Mouse (Mus musculus) midbrain, embryonic 15.5 days (tissue): Measurements from ENCODE around the gene Hba-a2. TPM values are rescaled to one million over a fixed set of nuclear protein-coding genes. Genes with fewer than 3 reads are reported as not detected.
"Not testable (repeated sequence)": the region's sequence is repeated elsewhere in the genome, so short reads cannot be mapped to it uniquely, and the experiment has no call there.

Source experiments
- ATAC-seq: fragments of 200-750 bp; cut with Nextera tagmentation; replicated peaks from 2 replicates; pipeline ENCODE4 v1.8.0; 2017; ENCODE audit warnings: moderate TSS enrichment
- H3K27ac ChIP-seq: fragments of 300-500 bp; sonication (generic); 2 replicates; pipeline ENCODE4 v1.5.1; 2015; ENCODE audit warnings: mild to moderate bottlenecking, inconsistent platforms
- H3K27me3 ChIP-seq: fragments of 300-500 bp; sonication (generic); replicated peaks from 2 replicates; pipeline ENCODE4 v1.6.1; 2015; ENCODE audit warnings: inconsistent platforms
- H3K36me3 ChIP-seq: fragments of 300-500 bp; sonication (generic); replicated peaks from 2 replicates; pipeline ENCODE4 v1.6.1; 2015; ENCODE audit warnings: inconsistent platforms
- H3K4me1 ChIP-seq: fragments of 300-500 bp; sonication (generic); 2 replicates; pipeline ENCODE4 v1.6.1; 2015; ENCODE audit warnings: inconsistent platforms
- H3K4me2 ChIP-seq: fragments of 300-500 bp; sonication (generic); 2 replicates; pipeline ENCODE4 v1.6.1; 2015; ENCODE audit warnings: inconsistent platforms, mild to moderate bottlenecking, moderate library complexity
- H3K4me3 ChIP-seq: fragments of 300-500 bp; sonication (generic); 2 replicates; pipeline ENCODE4 v1.5.1; 2015; ENCODE audit warnings: mild to moderate bottlenecking, inconsistent platforms
- H3K9ac ChIP-seq: fragments of 300-500 bp; sonication (generic); 2 replicates; pipeline ENCODE4 v1.6.1; 2015; ENCODE audit warnings: mild to moderate bottlenecking, inconsistent platforms
- H3K9me3 ChIP-seq: fragments of 300-500 bp; sonication (generic); 2 replicates; pipeline ENCODE4 v1.6.1; 2016; ENCODE audit warnings: inconsistent platforms
- WGBS: fragments of 180-500 bp; shearing (Covaris S2); methylation state at CpG from one replicate; pipeline ENCODE4 v1.1.7; 2015; ENCODE audit warnings: mixed read lengths; 5-methylcytosine and 5-hydroxymethylcytosine counted together
- polyA plus RNA-seq: library from polyadenylated mRNA; unstranded; fragments of >200 nt; fragmentation: Nextera tagmentation; extraction: Ambion mirVana; gene quantifications from 2 replicates; pipeline ENCODE4 v1.2.1, GENCODE M21; 2015

Gene Hba-a2
- polyA plus RNA-seq, 1 experiment from 2014 or later, result 6,359 TPM

- H3K4me3 ChIP-seq, result peak within 1 kb of the TSS; percentile 33
- 19% methylated on average over 31 of the region's 33 CpGs for WGBS
- not testable (repeated sequence) for H3K27ac ChIP-seq, H3K27me3 ChIP-seq, H3K36me3 ChIP-seq, H3K4me1 ChIP-seq, H3K9me3 ChIP-seq
- H3K4me2 ChIP-seq, result peak within 1 kb of the TSS; percentile 51
- H3K9ac ChIP-seq, result peak within 1 kb of the TSS; percentile 35; the same call in 1 of the 2 replicates
- peak; percentile 89 for ATAC-seq
Observed at GRCm38 (mm10) chr11:32286695-32287492, 9.4 kb upstream of the Hba-a2 start, which contains the start of gene Hbq1b. Hbq1b (plus strand) TSS chr11:32286965.

GRCm38 (mm10) chr11:32287493-32287825 is 8.8 kb upstream of the Hba-a2 start:
- 0 out of 2 replicates have a peak, but pooled peaks cover 5% of the 10 kb centered on the region for H3K27me3 ChIP-seq
- H3K9ac ChIP-seq, result no peak overlapping the region
- H3K4me3 ChIP-seq, result no peak overlapping the region
- no peaks in the 10 kb centered on the region for H3K4me1 ChIP-seq
- H3K27ac ChIP-seq, result no peak overlapping the region
- H3K4me2 ChIP-seq, result peak overlapping the region; percentile 51; the same call in 1 of the 2 replicates
- 68% methylated on average over 9 of the region's 9 CpGs for WGBS
- ATAC-seq, result no peak
- no peaks in the 10 kb centered on the region for H3K9me3 ChIP-seq
- H3K36me3 ChIP-seq, result no peaks in the 10 kb centered on the region

- H3K36me3 ChIP-seq, H3K4me2 ChIP-seq, H3K27ac ChIP-seq, H3K9ac ChIP-seq, ATAC-seq, H3K27me3 ChIP-seq, H3K9me3 ChIP-seq, H3K4me1 ChIP-seq, H3K4me3 ChIP-seq: not testable (repeated sequence)
- 89% methylated on average over 4 of the region's 4 CpGs for WGBS
Observed at GRCm38 (mm10) chr11:32292819-32293218, 3.5 kb upstream of the Hba-a2 start.

GRCm38 (mm10) chr11:32293479-32293878 is 2.8 kb upstream of the Hba-a2 start:
- H3K9ac ChIP-seq, H3K4me3 ChIP-seq, H3K27me3 ChIP-seq, H3K27ac ChIP-seq, H3K4me2 ChIP-seq, H3K9me3 ChIP-seq, H3K36me3 ChIP-seq, H3K4me1 ChIP-seq, ATAC-seq: not testable (repeated sequence)
- WGBS, result 85% methylated on average over 3 of the region's 3 CpGs

- not testable (repeated sequence) for H3K9ac ChIP-seq
Observed at GRCm38 (mm10) chr11:32297417-32297816, 1.1 kb downstream of the Hba-a2 start.

GRCm38 (mm10) chr11:32297866-32298531 is 1.7 kb downstream of the Hba-a2 start:
- Histone ChIP-seq H3K9ac (no peak overlapping the region), H3K27me3 (no peaks in the 10 kb centered on the region), H3K9me3 (no peaks in the 10 kb centered on the region), H3K36me3 (no peaks in the 10 kb centered on the region), H3K27ac (no peak overlapping the region), H3K4me2 (no peak overlapping the region), H3K4me3 (no peak overlapping the region), H3K4me1 (no peaks in the 10 kb centered on the region; the same call in 1 of the 2 replicates)
- WGBS, result 89% methylated on average over 1 of the region's 1 CpGs
- no peak for ATAC-seq

More at GRCm38 (mm10) chr11:32297417-32297816, 1.1 kb downstream of the Hba-a2 start:
- ATAC-seq, H3K4me2 ChIP-seq, H3K4me3 ChIP-seq, H3K9me3 ChIP-seq, H3K27ac ChIP-seq, H3K27me3 ChIP-seq, H3K36me3 ChIP-seq, H3K4me1 ChIP-seq: not testable (repeated sequence)
- WGBS, result 45% methylated on average over 2 of the region's 2 CpGs

- Histone ChIP-seq H3K36me3 (no peaks in the 10 kb centered on the region), H3K27ac (no peak overlapping the region), H3K4me1 (no peaks in the 10 kb centered on the region; the same call in 1 of the 2 replicates), H3K4me2 (no peak overlapping the region), H3K4me3 (no peak overlapping the region), H3K9me3 (no peaks in the 10 kb centered on the region), H3K27me3 (no peaks in the 10 kb centered on the region), H3K9ac (no peak overlapping the region)
- 98% methylated on average over 2 of the region's 2 CpGs for WGBS
- no peak for ATAC-seq
Observed at GRCm38 (mm10) chr11:32298532-32298918, 2.2 kb downstream of the Hba-a2 start.

GRCm38 (mm10) chr11:32299865-32300264 is 3.6 kb downstream of the Hba-a2 start, which contains the start of gene Hbq1a:
Hbq1a (plus strand) TSS chr11:32300069.
- peak; percentile 72; the same call in 1 of the 2 replicates for ATAC-seq
- not testable (repeated sequence) for H3K27ac ChIP-seq, H3K4me1 ChIP-seq, H3K9me3 ChIP-seq, H3K27me3 ChIP-seq, H3K9ac ChIP-seq, H3K36me3 ChIP-seq
- Histone ChIP-seq H3K4me3 (peak within 1 kb of the TSS; percentile 33), H3K4me2 (peak within 1 kb of the TSS; percentile 51)
- WGBS, result 5% methylated on average over 16 of the region's 16 CpGs

- H3K9ac ChIP-seq, result no peak overlapping the region
- H3K27me3 ChIP-seq, result no peaks in the 10 kb centered on the region
- 55% methylated on average over 14 of the region's 17 CpGs for WGBS
- H3K4me3 ChIP-seq, result peak overlapping the region; percentile 33
- no peak overlapping the region for H3K27ac ChIP-seq
- H3K4me2 ChIP-seq, result peak overlapping the region; percentile 51
- ATAC-seq, result peak; percentile 65; the same call in 1 of the 2 replicates
- H3K36me3 ChIP-seq, result no peaks in the 10 kb centered on the region
- H3K4me1 ChIP-seq, result no peaks in the 10 kb centered on the region; the same call in 1 of the 2 replicates
- H3K9me3 ChIP-seq, result no peaks in the 10 kb centered on the region
Observed at GRCm38 (mm10) chr11:32300279-32301267, 4.3 kb downstream of the Hba-a2 start.

- Histone ChIP-seq H3K27me3 (no peaks in the 10 kb centered on the region), H3K4me3 (no peak overlapping the region), H3K4me2 (no peak overlapping the region), H3K9me3 (no peaks in the 10 kb centered on the region), H3K36me3 (no peaks in the 10 kb centered on the region), H3K9ac (no peak overlapping the region), H3K4me1 (no peaks in the 10 kb centered on the region; the same call in 1 of the 2 replicates), H3K27ac (no peak overlapping the region)
- 82% methylated on average over 1 of the region's 1 CpGs for WGBS
- ATAC-seq, result no peak
Observed at GRCm38 (mm10) chr11:32301506-32301905, 5.2 kb downstream of the Hba-a2 start.

- Histone ChIP-seq H3K4me3 (no peak overlapping the region), H3K27me3 (no peaks in the 10 kb centered on the region), H3K27ac (no peak overlapping the region), H3K9me3 (no peaks in the 10 kb centered on the region), H3K36me3 (no peaks in the 10 kb centered on the region), H3K9ac (no peak overlapping the region), H3K4me2 (no peak overlapping the region), H3K4me1 (no peaks in the 10 kb centered on the region; the same call in 1 of the 2 replicates)
- 0 out of 2 replicates have a peak, but pooled peaks have one; percentile 63 for ATAC-seq
- 46% methylated on average over 2 of the region's 2 CpGs for WGBS
Observed at GRCm38 (mm10) chr11:32302824-32303419, 6.6 kb downstream of the Hba-a2 start.
